Mouse (Mus musculus): ENCODE measurements at regions not wholly inside any gene's neighbourhood (a gene's known extent, or its start where the extent isn't known, plus 50 kb on each side); places are given as distances from the start of the nearest gene placed in this dataset.

GRCm38 (mm10) chr5:64620726-64621125 is 182.5 kb upstream of the Klf3 start:
- Histone ChIP-seq H3K27me3 (ENCODE audit: control insufficient read depth, insufficient read depth, low read length) (no peaks in the 10 kb centered on the region), H3K27ac (replicated peaks; ENCODE audit: low read depth, low read length) (no peak overlapping the region), H3K9me3 (ENCODE audit: control insufficient read depth, low read length) (no peaks in the 10 kb centered on the region), H3K4me2 (ENCODE audit: low read depth, severe bottlenecking) (no peak overlapping the region), H3K4me1 (ENCODE audit: control insufficient read depth, insufficient read depth, low read length) (peaks cover 9% of the 10 kb centered on the region; the same call in 1 of the 2 replicates), H3K36me3 (ENCODE audit: control insufficient read depth, insufficient read depth, low read length) (no peaks in the 10 kb centered on the region), H3K4me3 (ENCODE audit: low read depth, low read length) (no peak overlapping the region), H3K9ac (ENCODE audit: low read length) (no peak overlapping the region)
- DNase-seq (ENCODE audit: low spot score) (no peak), ATAC-seq (ENCODE audit: insufficient number of reproducible peaks, low FRiP score, low TSS enrichment, low read depth) (no peak)
- WGBS = 91% methylated on average over 5 of the region's 5 CpGs

DNA sequence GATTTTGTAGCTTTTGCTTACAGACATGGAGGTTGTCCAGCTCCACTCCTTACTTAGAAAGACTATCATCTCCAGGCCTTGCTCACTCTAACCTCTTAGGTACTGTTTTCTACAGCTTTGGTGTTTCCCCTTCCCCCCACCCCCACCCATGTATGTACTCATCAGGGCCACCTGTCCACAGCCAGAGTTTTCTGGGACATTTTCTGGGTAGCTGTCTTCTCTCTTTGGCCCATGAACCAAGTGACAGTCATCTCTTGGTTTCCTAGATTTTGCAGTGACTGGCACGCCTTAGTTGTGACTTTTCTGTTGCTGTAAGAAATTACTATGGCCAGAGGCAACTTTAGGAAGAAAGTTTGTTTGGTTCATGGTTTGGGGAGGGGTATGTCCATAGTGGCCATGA is 181.8 kb upstream of the Klf3 start:
- no peaks in the 10 kb centered on the region for H3K9me3 ChIP-seq (ENCODE audit: control insufficient read depth, low read length)
- no peak overlapping the region for H3K27ac ChIP-seq (replicated peaks; ENCODE audit: low read depth, low read length)
- WGBS = 79% methylated on average over 1 of the region's 1 CpGs
- H3K27me3 ChIP-seq (ENCODE audit: control insufficient read depth, insufficient read depth, low read length) = no peaks in the 10 kb centered on the region
- no peak overlapping the region for H3K4me3 ChIP-seq (ENCODE audit: low read depth, low read length)
- ATAC-seq (ENCODE audit: insufficient number of reproducible peaks, low FRiP score, low TSS enrichment, low read depth) (no peak), DNase-seq (ENCODE audit: low spot score) (no peak)
- H3K9ac ChIP-seq (ENCODE audit: low read length) = no peak overlapping the region
- no peak overlapping the region for H3K4me2 ChIP-seq (ENCODE audit: low read depth, severe bottlenecking)
- H3K36me3 ChIP-seq (ENCODE audit: control insufficient read depth, insufficient read depth, low read length) = no peaks in the 10 kb centered on the region
- H3K4me1 ChIP-seq (ENCODE audit: control insufficient read depth, insufficient read depth, low read length) = peaks cover 15% of the 10 kb centered on the region

DNA sequence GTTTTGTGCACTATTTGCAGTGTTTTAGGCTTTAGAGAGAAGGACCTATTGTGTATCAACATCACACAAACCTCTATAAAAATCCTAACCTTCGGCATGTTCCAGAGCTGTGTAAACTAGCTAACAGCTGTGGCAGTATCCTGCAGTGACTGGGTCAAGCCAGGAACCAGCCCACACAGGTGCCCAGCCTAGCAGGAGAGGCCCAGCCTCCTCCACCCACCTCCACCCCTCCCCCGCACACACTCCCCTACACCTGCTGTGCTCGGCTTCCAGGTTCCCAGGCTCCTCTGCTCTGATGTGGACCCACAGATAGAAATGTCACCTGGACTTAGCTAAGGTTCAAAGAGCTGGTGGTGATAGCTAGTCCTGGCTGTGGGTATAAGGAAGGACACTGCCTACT is 179.5 kb upstream of the Klf3 start:
- Histone ChIP-seq H3K4me1 (ENCODE audit: control insufficient read depth, insufficient read depth, low read length) (peaks cover 16% of the 10 kb centered on the region), H3K4me3 (ENCODE audit: low read depth, low read length) (no peak overlapping the region), H3K27ac (replicated peaks; ENCODE audit: low read depth, low read length) (no peak overlapping the region), H3K27me3 (ENCODE audit: control insufficient read depth, insufficient read depth, low read length) (no peaks in the 10 kb centered on the region), H3K9me3 (ENCODE audit: control insufficient read depth, low read length) (no peaks in the 10 kb centered on the region), H3K9ac (ENCODE audit: low read length) (no peak overlapping the region), H3K4me2 (ENCODE audit: low read depth, severe bottlenecking) (no peak overlapping the region), H3K36me3 (ENCODE audit: control insufficient read depth, insufficient read depth, low read length) (no peaks in the 10 kb centered on the region)
- ATAC-seq (ENCODE audit: insufficient number of reproducible peaks, low FRiP score, low TSS enrichment, low read depth) (0 out of 2 replicates have a peak, but pooled peaks have one; percentile 54), DNase-seq (ENCODE audit: low spot score) (no peak)
- WGBS = 44% methylated on average over 3 of the region's 3 CpGs

- no peak overlapping the region for H3K4me3 ChIP-seq (ENCODE audit: low read depth, low read length)
- H3K4me1 ChIP-seq (ENCODE audit: control insufficient read depth, insufficient read depth, low read length) = peaks cover 16% of the 10 kb centered on the region
- DNase-seq (ENCODE audit: low spot score) = no peak
- WGBS = 85% methylated on average over 6 of the region's 6 CpGs
- H3K27me3 ChIP-seq (ENCODE audit: control insufficient read depth, insufficient read depth, low read length) = no peaks in the 10 kb centered on the region
- H3K9ac ChIP-seq (ENCODE audit: low read length) = no peak overlapping the region
- H3K9me3 ChIP-seq (ENCODE audit: control insufficient read depth, low read length) = no peaks in the 10 kb centered on the region
- H3K27ac ChIP-seq (replicated peaks; ENCODE audit: low read depth, low read length) = no peak overlapping the region
- no peak for ATAC-seq (ENCODE audit: insufficient number of reproducible peaks, low FRiP score, low TSS enrichment, low read depth)
- H3K4me2 ChIP-seq (ENCODE audit: low read depth, severe bottlenecking) = no peak overlapping the region
- H3K36me3 ChIP-seq (ENCODE audit: control insufficient read depth, insufficient read depth, low read length) = no peaks in the 10 kb centered on the region
Measured at GRCm38 (mm10) chr5:64624205-64624604, 179.0 kb upstream of the Klf3 start.

DNA sequence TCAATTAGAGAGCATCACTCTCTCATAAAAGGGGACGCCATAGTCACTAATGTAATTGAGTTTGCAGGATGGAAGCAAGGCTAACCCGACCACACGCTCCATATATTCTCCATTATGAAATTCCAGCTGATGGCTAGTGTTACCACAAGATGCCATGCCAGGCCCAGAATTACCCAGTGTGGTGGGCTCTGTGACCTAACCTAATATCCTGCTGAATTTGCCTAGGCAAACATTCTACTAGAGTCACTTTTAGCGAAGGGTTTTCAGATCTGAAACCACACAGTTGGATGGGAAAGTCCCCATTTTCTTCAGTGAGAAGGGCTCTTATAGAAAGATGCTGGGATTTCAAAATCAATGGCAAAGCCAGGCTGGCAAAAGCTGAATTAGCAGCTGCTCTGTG is 177.8 kb upstream of the Klf3 start:
- Histone ChIP-seq H3K27ac (replicated peaks; ENCODE audit: low read depth, low read length) (no peak overlapping the region), H3K9me3 (ENCODE audit: control insufficient read depth, low read length) (no peaks in the 10 kb centered on the region), H3K27me3 (ENCODE audit: control insufficient read depth, insufficient read depth, low read length) (no peaks in the 10 kb centered on the region), H3K4me3 (ENCODE audit: low read depth, low read length) (no peak overlapping the region), H3K4me1 (ENCODE audit: control insufficient read depth, insufficient read depth, low read length) (peaks cover 16% of the 10 kb centered on the region), H3K36me3 (ENCODE audit: control insufficient read depth, insufficient read depth, low read length) (no peaks in the 10 kb centered on the region), H3K9ac (ENCODE audit: low read length) (no peak overlapping the region), H3K4me2 (ENCODE audit: low read depth, severe bottlenecking) (no peak overlapping the region)
- 71% methylated on average over 4 of the region's 4 CpGs for WGBS
- DNase-seq (ENCODE audit: low spot score) (no peak), ATAC-seq (ENCODE audit: insufficient number of reproducible peaks, low FRiP score, low TSS enrichment, low read depth) (no peak)

DNA sequence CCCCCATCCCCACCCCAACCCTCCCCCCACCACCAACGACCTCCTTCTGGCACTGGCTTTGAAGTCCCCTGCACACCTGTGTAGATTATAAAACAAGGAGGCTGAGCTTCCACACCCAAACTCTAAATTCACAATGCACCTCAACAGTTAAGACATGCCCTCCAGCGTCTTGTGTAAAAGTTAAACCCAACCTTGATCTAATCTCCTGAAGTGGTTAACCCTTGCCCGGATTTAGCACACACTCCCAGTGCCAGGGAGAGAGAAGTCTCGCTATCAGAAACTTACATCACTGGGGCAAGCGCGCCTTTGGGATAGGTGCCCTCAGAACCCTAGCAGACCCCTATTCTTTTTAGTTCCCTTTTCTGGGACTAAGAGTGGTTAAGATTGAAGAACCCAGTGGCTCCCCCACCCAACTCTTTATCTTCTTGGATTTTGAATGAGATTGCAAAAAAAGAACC is 177.3 kb upstream of the Klf3 start:
- ATAC-seq (ENCODE audit: insufficient number of reproducible peaks, low FRiP score, low TSS enrichment, low read depth) (no peak), DNase-seq (ENCODE audit: low spot score) (no peak)
- 37% methylated on average over 6 of the region's 6 CpGs for WGBS
- Histone ChIP-seq H3K9ac (ENCODE audit: low read length) (no peak overlapping the region), H3K9me3 (ENCODE audit: control insufficient read depth, low read length) (no peaks in the 10 kb centered on the region), H3K27me3 (ENCODE audit: control insufficient read depth, insufficient read depth, low read length) (no peaks in the 10 kb centered on the region), H3K4me1 (ENCODE audit: control insufficient read depth, insufficient read depth, low read length) (peaks cover 16% of the 10 kb centered on the region), H3K36me3 (ENCODE audit: control insufficient read depth, insufficient read depth, low read length) (no peaks in the 10 kb centered on the region), H3K4me2 (ENCODE audit: low read depth, severe bottlenecking) (no peak overlapping the region), H3K27ac (replicated peaks; ENCODE audit: low read depth, low read length) (no peak overlapping the region), H3K4me3 (ENCODE audit: low read depth, low read length) (no peak overlapping the region)

DNA sequence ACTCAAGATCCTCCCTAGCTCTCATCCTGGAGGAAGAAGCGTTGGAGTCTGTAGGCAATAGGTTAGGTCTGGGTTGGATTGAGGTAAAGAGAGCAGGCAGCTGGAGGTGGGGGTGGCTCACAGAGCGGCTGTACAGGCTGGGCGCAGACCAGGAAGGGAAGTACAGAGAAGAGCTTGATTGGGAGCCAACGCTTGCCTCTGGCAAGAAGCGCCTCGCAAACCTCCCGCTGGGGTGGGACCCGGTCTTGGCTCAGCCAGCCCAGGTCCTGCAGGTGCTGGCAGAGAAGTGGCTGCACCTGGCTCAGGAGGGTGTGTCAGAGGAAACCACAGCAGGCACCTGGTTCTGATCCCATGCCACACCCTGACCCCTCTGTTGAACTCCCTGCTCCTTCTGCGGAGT is 176.8 kb upstream of the Klf3 start:
- no peaks in the 10 kb centered on the region for H3K9me3 ChIP-seq (ENCODE audit: control insufficient read depth, low read length)
- peaks cover 16% of the 10 kb centered on the region for H3K4me1 ChIP-seq (ENCODE audit: control insufficient read depth, insufficient read depth, low read length)
- H3K4me2 ChIP-seq (ENCODE audit: low read depth, severe bottlenecking) = no peak overlapping the region
- H3K27me3 ChIP-seq (ENCODE audit: control insufficient read depth, insufficient read depth, low read length) = no peaks in the 10 kb centered on the region
- WGBS = 39% methylated on average over 9 of the region's 9 CpGs
- H3K36me3 ChIP-seq (ENCODE audit: control insufficient read depth, insufficient read depth, low read length) = no peaks in the 10 kb centered on the region
- H3K9ac ChIP-seq (ENCODE audit: low read length) = no peak overlapping the region
- H3K4me3 ChIP-seq (ENCODE audit: low read depth, low read length) = no peak overlapping the region
- ATAC-seq (ENCODE audit: insufficient number of reproducible peaks, low FRiP score, low TSS enrichment, low read depth) (no peak), DNase-seq (ENCODE audit: low spot score) (no peak)
- H3K27ac ChIP-seq (replicated peaks; ENCODE audit: low read depth, low read length) = no peak overlapping the region

GRCm38 (mm10) chr5:64630582-64630981 is 172.6 kb upstream of the Klf3 start:
- Histone ChIP-seq H3K9me3 (ENCODE audit: control insufficient read depth, low read length) (no peaks in the 10 kb centered on the region), H3K9ac (ENCODE audit: low read length) (no peak overlapping the region), H3K4me2 (ENCODE audit: low read depth, severe bottlenecking) (no peak overlapping the region), H3K27me3 (ENCODE audit: control insufficient read depth, insufficient read depth, low read length) (no peaks in the 10 kb centered on the region), H3K4me1 (ENCODE audit: control insufficient read depth, insufficient read depth, low read length) (peaks cover 9% of the 10 kb centered on the region), H3K36me3 (ENCODE audit: control insufficient read depth, insufficient read depth, low read length) (no peaks in the 10 kb centered on the region), H3K27ac (replicated peaks; ENCODE audit: low read depth, low read length) (no peak overlapping the region), H3K4me3 (ENCODE audit: low read depth, low read length) (no peak overlapping the region)
- DNase-seq (ENCODE audit: low spot score) = no peak
- no peak for ATAC-seq (ENCODE audit: insufficient number of reproducible peaks, low FRiP score, low TSS enrichment, low read depth)
- WGBS = 90% methylated on average over 2 of the region's 2 CpGs

DNA sequence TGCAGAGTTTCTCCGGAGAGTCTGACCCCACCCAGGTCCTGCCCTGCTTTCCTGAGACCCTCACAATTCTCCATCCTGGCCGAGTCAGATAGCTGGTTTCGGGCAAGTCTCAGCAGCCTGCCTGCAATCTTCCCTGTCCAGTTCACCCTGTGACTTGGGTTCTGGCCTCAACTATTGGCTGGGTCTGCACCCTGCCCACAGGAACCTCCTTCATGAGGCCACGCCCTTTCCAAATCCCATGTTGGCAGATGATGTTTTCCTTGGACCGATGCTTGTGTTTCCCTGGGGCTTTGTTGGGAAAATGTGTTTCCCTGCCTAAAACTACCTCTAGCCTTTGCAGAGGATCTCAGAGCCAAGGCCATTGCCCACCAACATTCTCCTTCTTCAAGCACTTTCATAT is 171.0 kb upstream of the Klf3 start:
- no peak overlapping the region for H3K4me2 ChIP-seq (ENCODE audit: low read depth, severe bottlenecking)
- H3K9ac ChIP-seq (ENCODE audit: low read length) = no peak overlapping the region
- no peaks in the 10 kb centered on the region for H3K4me1 ChIP-seq (ENCODE audit: control insufficient read depth, insufficient read depth, low read length)
- 87% methylated on average over 5 of the region's 5 CpGs for WGBS
- DNase-seq (ENCODE audit: low spot score) (no peak), ATAC-seq (ENCODE audit: insufficient number of reproducible peaks, low FRiP score, low TSS enrichment, low read depth) (no peak)
- H3K27me3 ChIP-seq (ENCODE audit: control insufficient read depth, insufficient read depth, low read length) = no peaks in the 10 kb centered on the region
- H3K36me3 ChIP-seq (ENCODE audit: control insufficient read depth, insufficient read depth, low read length) = no peaks in the 10 kb centered on the region
- H3K9me3 ChIP-seq (ENCODE audit: control insufficient read depth, low read length) = no peaks in the 10 kb centered on the region
- H3K27ac ChIP-seq (replicated peaks; ENCODE audit: low read depth, low read length) = no peak overlapping the region
- no peak overlapping the region for H3K4me3 ChIP-seq (ENCODE audit: low read depth, low read length)
